Mouse (Mus musculus): ENCODE data around the gene Aurkc. TPM values are rescaled to one million over a fixed set of nuclear protein-coding genes. Genes with fewer than 3 reads are reported as not detected.

Gene Aurkc
- not detected for polyA plus RNA-seq (2015; fragmentation: Illumina TruSeq; extraction: RNeasy Lipid Tissue Mini Kit (QIAGEN cat#74804); ENCODE audit: insufficient read depth, low read depth, low replicate concordance)

GRCm38 (mm10) chr7:6995251-6995650, at the start of gene Aurkc:
TSS of gene Aurkc (plus strand) at chr7:6995300.

Other genes starting within 250 kb of the Aurkc start
- 6.3 TPM for gene Zfp954, start 126.2 kb downstream of the Aurkc start, polyA plus RNA-seq (2015; fragmentation: Illumina TruSeq; extraction: RNeasy Lipid Tissue Mini Kit (QIAGEN cat#74804); ENCODE audit: insufficient read depth, low read depth, low replicate concordance)
- gene Zfp773, start 141.5 kb downstream of the Aurkc start, polyA plus RNA-seq (2015; fragmentation: Illumina TruSeq; extraction: RNeasy Lipid Tissue Mini Kit (QIAGEN cat#74804); ENCODE audit: insufficient read depth, low read depth, low replicate concordance), result 0.33 TPM
- gene Zfp418, start 176.0 kb downstream of the Aurkc start, polyA plus RNA-seq (2015; fragmentation: Illumina TruSeq; extraction: RNeasy Lipid Tissue Mini Kit (QIAGEN cat#74804); ENCODE audit: insufficient read depth, low read depth, low replicate concordance), result 0.78 TPM
- 3.2 TPM for gene Zfp772, start 214.7 kb downstream of the Aurkc start, polyA plus RNA-seq (2015; fragmentation: Illumina TruSeq; extraction: RNeasy Lipid Tissue Mini Kit (QIAGEN cat#74804); ENCODE audit: insufficient read depth, low read depth, low replicate concordance)